Mouse (Mus musculus) kidney, postnatal 4 days (tissue): ENCODE data around the gene Lilr4b.
"Not testable (repeated sequence)": the region's sequence is repeated elsewhere in the genome, so short reads cannot be mapped to it uniquely, and the experiment has no call there.

Source experiments
- DNase-seq, 2 experiments: peaks; one replicate each; pipeline ENCODE4 v3.0.0; 2021; ENCODE audit warnings: mixed read lengths in 2 of 2

The Lilr4b gene

DNA sequence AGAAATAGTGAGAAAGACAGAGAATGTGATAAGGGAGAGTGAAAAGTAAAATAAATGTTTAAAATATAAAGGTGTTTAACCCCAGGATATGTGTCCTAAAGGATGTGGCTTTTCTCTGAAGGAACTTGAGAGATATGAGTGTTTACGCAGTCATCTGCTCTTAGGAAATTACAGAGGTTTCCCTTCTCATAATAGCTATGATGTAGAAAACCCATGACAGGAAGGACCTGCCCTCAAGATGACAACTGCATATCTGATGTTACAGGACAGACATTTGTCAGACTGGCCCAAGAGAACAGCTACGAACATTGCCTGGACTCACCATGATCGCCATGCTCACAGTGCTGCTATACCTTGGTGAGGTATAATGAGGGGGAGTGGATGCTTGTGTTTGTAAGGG, at the start of gene Lilr4b, which contains the start of gene Gm49339:
TSS of gene Lilr4b (plus strand) at position 236 of the 400 bp plus-strand sequence.
TSS of gene Gm49339 (plus strand) at position 216 of the 400 bp plus-strand sequence.
- DNase-seq, result not testable (repeated sequence)

- DNase-seq, result no peak
Measured at GRCm38 (mm10) chr10:51432940-51433339, 47.5 kb upstream of the Lilr4b start.

- no peak for DNase-seq
Measured at GRCm38 (mm10) chr10:51435684-51436083, 44.7 kb upstream of the Lilr4b start.

- DNase-seq, result no peak
Measured at GRCm38 (mm10) chr10:51451610-51452009, 28.8 kb upstream of the Lilr4b start.

DNA sequence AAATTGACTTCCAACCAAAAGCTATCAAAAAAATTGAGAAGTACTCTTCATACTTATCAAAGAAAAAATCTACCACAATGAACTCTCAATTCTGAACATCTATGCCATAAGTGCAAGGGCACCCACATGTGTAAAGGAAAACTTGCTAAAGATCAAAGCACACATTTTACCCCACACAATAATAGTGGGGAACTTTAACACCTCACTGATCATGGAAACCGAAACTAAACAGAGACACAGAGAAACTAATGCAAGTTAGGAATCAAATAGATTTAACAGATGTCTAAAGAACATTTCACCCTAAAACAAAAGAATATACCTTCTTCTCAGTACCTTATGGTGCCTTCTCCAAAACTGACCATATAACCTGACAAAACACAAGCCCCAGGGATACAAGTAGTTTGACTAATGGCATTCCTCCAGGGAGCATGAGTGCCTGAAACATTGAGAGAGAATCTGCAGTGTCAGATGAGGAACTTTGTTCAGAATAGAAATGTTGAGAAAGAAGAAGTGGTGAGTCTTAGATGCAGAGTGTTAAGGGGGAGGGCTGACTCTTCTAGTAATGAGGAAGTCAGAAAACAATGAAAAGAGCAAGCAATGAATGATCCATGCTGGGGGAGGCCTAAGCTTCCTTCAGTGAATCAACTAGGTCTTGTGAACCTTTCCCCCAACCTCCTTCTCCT, 26.7 kb upstream of the Lilr4b start:
- DNase-seq, result no peak

DNA sequence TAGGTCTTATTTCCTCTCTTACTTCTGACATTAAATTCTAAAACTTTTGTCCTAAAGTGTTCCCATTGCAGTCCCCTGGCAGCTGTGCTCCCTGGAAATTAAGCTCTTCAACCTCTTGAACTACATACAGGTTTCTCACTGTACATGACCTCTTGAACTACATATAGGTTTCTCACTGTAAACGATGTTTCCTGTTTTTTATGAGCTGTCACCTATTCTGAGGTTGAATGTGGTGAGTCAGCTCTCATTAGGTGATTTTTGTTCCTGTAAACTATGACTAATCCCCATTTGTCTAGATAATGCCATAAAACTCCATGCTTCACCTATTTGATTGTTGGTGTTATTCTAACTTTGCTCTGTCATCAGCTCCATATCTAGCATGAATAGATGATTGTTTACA, 26.1 kb upstream of the Lilr4b start:
- no peak for DNase-seq

GRCm38 (mm10) chr10:51455762-51456161, 24.7 kb upstream of the Lilr4b start:
- DNase-seq, result no peak

DNA sequence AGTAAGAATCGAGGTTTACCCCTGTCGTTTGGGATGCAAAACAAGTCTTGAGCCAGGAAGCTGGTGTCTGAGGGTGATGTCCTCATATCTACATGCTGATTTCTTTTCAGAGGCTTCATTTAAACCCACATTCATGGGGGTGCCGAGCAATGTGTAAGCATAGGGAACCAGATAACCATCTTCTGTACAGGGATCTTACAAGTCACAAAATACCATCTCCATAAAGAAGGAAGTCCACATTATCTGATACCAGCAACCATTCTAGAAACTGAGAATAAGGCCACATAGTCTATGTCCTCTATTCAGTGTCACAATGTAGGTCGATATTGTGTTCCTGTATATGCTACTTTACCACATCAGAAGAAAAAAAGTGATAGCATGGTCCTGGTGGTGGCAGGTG, 24.1 kb upstream of the Lilr4b start:
- DNase-seq, result no peak

- not testable (repeated sequence) for DNase-seq
Measured at GRCm38 (mm10) chr10:51463800-51464199, 16.6 kb upstream of the Lilr4b start.

GRCm38 (mm10) chr10:51490691-51491090, 10.3 kb downstream of the Lilr4b start, which contains the start of gene Lilrb4a:
Gene Lilrb4a (plus strand): TSS chr10:51490956.
- not testable (repeated sequence) for DNase-seq

GRCm38 (mm10) chr10:51520021-51520420, 39.6 kb downstream of the Lilr4b start:
- no peak for DNase-seq

DNA sequence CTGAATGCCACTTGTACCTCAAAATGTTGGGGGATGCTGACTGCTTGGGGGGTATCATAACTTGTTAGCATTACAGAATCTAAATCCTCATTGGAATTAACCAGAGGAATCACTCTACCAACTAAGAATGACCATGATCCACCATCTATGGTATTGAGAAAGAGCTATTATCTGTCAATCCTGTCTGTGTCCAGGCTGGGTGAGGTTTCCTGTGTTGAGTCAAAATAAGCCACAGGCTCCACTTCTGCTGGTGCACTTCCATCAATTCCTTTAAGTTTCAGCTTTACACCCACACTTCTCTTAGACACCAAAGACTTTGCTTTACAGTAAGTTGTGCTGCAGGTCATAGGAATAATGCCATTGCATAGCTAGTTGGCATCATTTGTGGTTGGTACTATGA, 41.0 kb downstream of the Lilr4b start:
- no peak for DNase-seq

- no peak for DNase-seq
Measured at GRCm38 (mm10) chr10:51526090-51526489, 45.7 kb downstream of the Lilr4b start.

- no peak for DNase-seq
Measured at GRCm38 (mm10) chr10:51526633-51527032, 46.2 kb downstream of the Lilr4b start.

GRCm38 (mm10) chr10:51528840-51529434, 48.5 kb downstream of the Lilr4b start:
- no peak for DNase-seq

DNA sequence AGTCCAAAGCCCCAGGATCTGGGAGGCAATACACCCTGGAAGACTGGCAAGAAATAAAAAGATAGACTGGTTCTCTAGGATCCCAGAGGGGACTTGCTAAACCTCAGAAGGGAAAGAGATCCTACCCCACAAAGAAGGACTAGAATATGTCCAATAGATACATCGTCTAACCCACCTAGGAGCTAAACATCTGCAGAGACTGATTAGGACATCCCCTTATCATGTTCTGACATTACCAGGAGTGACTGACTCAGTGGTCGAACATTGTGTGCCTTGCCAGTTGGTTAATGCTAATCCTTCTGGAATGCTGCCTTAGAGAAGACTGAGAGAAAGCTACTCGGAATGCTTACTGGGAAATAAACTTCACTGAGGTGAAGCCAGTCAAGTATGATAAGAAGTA, 49.1 kb downstream of the Lilr4b start:
- no peak for DNase-seq

GRCm38 (mm10) chr10:51530813-51531212, 50.4 kb downstream of the Lilr4b start:
- DNase-seq, result no peak
